Mouse (Mus musculus) monocyte, adult 5-6 weeks (primary cell): Measurements from ENCODE around the gene Kcng3. TPM values are rescaled to one million over a fixed set of nuclear protein-coding genes. Genes with fewer than 3 reads are reported as not detected.
A peak's percentile ranks its signal among the peaks of the same experiment; 100 is the strongest.

Experiments
- ATAC-seq: fragments of 153-309, 156-312 bp; replicated peaks from 2 replicates; pipeline ENCODE4 v1.8.0; 2017; ENCODE audit warnings: mild to moderate bottlenecking; ENCODE audit not compliant: low TSS enrichment, insufficient number of reproducible peaks, severe bottlenecking, poor library complexity, low FRiP score
- total RNA-seq: library from RNA; stranded (forward); fragments of 200-1000, 200-491, 200-594 nt; gene quantifications from 3 replicates; pipeline ENCODE4 v1.2.3, GENCODE M21; 2017

Kcng3 gene
- total RNA-seq, 1 experiment from 2014 or later: not detected

DNA sequence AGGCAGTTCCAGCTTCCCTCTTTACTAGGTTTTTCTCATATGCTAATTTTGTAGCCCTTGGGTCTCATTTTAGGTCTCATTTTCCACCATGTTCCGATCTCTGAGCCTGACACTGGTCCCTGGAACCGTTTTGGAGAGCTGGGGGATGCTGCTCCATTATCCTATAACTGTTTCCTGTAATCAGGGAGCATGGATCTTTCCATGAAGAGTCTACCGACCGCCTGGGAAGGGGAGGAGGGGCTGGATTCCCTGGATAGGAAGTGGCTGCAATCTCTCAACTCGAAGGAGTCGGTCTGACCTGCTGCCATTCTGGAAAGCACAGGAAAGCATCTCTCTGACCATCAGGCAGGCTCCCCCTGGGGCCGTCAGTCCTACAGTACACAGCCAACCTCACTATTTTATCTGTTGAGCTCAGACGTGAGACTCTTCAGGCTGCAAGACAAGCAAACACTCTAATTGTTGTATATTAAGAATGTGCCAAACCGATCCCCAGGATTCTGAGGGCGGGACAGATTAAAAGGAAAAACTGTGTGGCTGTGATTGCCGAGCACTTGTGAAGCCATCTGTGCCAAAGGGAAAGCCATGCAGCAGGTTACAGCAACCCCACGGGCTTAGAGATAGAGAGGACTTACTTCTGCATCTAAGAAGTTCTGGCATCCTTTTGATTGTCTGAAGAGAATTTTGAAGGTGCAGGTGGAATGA is 67.4 kb downstream of the Kcng3 start:
- ATAC-seq: no peak

DNA sequence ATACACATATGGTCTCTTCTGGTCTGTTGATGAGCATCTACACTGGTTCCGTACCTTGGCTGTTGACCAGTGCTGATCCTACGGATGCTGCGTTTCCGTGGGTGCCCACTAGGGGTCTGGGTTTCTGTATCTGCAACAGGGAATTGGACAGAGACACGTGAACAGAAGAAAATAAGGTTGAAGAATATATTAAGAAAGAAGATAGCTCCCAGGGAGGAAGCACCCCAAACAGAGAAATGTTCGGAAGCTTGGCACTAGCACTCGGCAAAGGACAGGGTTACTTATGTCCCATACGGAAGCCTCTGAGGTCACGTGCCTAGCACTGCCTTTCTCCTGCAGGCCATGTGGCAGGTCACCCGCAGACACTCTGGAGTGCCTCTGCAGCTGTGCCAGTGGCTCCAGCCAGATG is 68.0 kb downstream of the Kcng3 start:
- ATAC-seq: peak; percentile 56

DNA sequence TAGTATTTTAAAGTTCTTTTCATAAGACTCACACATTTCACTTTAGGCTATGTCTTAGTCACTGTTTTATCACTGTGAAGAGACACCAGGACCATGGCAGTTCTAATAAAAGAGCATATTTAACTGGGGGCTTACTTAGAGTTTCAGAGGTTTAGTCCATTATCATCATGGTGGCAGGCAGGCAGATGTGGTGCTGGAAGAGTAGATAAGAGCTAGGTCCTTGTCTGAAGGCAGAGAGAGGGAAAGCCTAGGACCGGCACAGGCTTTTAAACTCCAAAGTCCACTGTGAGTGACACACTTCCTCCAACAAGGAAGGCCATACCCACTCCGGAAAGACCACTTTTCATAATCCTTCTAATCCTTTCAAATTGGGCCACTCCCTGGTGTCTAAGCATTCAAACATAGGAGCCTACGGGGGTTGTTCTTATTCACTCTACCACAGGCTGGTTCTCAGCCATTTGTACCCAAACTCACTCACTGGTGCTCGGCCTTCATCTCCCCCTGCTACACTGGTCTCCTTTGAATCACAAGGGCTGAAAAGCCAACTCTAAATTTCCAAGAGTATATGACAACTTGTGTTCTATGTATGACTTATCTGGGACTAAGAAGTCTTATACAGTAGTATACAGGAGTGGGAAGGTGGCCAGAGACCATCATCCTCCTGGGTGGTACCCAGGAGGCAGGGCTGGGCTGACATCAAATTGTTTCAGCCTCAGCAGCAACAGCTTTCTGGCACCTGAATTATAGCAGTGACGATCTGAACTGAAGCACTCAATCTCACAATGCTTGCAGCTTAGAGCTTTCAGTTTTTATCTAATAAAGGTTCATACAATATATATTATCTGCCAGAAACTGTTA is 69.3 kb downstream of the Kcng3 start:
- ATAC-seq: no peak

DNA sequence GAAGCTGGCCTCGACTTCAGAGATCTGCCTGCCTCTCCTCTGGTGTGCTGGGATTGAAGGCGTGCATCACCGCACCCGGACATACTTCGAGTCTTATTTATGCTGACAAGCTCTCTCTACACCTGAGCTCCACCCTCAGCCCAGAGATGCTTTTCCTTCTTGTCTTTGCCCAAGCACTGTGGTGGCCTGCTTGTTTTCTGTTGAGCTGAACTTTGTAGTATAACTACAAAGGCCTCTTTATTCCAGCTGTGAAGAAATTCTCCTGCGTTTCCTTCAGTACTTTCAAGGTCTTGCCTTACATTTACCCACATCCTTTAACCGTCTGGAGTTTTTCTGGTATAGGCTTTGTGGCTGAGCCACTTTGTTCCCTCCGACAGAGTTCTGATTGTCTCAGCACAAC is 72.6 kb downstream of the Kcng3 start:
- ATAC-seq: no peak

DNA sequence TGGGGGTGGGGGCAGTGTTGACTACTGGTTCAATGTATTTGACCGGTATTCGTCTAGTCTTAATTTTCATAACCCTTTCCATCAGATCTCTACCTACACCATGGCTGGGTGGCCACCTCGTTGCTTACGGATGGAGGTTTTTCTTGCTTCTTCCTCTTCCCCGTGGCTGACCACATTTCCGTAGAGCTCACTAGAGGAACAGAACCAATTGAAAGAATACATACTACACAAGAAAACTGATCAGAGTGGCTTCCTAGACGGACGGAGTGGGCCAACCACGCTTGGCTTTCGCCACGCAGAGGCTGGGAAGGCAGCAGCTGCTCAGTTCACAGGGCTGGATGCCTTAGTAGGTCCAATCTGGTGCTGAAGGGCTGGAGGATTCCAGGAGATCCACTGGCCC is 75.9 kb downstream of the Kcng3 start:
- no peak for ATAC-seq

DNA sequence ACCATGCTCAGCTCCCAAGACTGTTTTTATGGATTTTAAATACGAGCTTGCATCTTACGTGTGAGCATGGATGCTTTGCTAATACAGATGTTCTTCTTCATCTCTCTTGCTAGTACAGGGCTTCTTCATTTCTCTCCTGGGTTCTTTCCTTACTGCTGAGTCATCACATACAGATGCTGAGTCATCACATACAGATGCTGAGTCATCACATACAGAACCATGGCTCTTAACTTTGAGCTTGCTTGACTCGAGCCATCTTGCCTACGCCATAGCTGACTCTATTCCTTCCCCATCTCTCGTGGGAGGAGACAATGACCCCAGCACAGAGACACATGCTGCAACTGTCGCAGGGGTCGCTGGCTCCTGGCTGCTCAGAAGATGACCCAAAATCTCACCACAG is 76.7 kb downstream of the Kcng3 start:
- no peak for ATAC-seq

DNA sequence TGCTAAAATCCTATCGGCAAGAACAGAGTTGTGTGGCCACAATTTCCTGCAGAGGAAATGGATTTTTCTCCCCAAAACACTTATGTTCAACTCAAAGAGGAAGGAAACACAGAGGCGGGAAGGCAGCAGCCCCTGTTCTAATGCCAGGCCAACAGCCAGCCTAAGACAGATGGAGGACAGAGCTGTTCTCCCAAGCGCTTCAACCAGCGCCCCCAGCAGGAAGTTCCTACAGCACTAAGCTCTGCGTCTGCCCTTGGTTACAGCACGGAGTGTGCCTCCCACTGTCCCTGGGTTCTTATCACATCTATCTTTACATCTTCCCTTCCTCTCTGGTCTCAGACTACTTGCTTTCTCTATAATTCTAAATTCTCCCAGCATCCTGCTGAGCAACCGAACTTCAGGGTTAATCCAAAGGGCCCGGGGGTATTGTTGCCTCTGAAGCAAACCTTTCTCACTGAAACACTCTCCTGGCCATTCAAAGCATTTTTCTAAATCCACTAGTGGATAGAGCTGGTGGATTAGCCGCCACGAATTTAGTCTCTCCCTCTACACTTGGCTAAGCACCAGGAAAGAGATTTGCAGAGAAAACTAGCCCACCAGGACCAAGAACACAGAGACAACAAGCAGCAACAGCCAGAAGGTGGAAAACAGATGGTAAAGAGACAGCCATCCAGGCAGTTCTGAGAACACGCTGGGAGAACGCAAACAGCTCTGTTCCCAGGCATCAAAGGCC is 83.0 kb downstream of the Kcng3 start:
- no peak for ATAC-seq

DNA sequence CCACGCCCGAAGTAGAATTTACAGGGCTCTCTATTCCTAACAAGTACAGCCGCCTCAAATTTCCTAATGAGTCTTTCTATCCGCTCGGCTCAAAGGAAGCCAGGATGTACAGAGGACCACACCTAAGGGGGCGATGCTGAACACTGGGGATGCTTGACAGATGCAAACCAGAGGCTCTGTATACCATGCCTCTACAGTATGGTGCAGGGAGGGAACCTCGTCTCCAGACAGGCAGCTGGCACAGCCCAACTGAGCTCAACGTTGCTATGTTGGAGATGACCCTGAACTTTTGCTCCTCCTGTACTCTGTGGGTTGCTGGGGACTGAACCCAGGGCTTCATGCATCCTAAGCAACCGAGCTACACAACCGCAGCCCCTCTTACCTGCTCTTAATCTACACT is 84.5 kb downstream of the Kcng3 start:
- ATAC-seq: no peak; the same call in 1 of the 2 replicates

DNA sequence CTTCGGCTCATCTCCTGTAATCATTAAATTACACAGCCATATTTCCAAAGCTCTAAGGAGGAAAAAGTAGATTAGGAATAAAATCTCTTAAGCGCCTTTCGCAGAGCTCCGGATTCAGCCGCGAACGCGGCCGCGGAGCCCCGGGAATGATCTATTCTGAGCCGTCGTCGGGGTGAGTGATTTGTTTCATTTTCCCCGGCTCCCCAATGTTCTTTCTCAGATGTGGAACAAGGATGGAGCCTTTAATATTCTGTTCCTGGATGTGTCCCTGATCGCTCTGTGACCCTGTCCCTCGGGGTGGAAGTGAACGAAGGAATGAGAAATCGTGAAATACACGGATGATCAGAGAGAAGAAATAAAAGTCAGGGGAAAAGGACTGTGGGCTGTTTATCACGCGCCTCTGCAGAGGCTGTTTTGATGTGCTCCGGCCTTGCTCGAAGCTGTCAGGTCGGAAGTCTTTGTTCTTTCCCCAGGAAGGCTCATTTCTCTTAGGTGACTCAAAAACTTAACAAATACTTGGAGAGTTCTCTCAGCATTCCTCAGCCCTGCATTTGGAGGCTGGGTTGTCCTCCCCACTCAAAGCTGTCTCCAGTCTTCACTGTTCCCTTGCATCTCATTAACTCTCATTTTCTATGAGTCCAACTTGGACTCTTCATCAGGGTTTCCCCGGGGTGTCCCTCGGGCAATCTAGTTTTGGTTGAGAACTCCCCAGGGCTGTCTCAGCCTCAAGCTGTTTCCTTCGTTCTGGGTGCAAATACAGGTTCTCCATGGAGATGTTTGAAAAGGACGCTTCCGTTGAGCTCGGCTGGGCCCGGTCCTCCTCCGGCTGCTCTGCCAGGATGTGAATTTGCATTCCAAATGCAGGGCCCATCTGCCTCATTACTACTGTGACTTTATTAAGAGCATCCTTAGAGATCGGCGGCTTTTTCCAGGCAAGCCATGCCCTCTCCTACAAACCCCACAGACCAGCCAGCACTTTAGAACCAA is 85.6 kb downstream of the Kcng3 start:
- no peak for ATAC-seq

DNA sequence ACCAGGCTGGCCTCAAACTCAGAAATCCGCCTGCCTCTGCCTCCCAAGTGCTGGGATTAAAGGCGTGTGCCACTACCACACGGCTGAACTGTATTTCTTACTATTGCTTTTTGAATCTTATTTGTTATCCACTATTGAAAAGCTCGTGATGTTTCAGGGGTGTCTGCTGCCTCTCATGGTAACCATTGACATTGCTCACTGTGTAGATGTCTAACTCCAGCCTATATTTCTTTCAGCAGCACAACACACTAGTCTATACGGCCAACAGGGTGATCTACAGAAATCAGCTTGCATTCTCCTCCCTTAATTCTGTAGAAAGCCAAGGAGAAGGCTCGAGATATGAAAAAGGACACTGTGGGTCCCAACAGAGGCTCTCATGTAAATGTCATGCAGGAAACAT is 86.4 kb downstream of the Kcng3 start:
- no peak for ATAC-seq

DNA sequence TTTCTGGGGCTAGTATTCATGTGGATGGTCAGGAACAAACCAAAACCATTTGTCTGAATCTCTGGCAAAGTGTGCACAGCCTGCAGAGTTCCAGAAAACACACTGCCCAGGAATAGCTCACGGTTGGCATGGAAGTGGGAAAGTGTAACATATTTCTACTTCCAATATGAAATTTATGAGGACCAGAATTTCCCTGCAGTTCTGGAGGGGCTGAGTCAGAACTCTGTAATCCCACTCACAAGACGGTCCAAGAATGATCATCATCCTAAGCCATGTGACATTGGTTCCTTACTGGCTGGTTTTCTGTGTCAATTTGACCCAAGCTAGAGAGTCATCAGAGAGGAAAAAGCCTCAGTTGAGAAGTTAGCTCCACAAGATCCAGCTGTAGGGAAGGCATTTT is 89.3 kb downstream of the Kcng3 start:
- no peak for ATAC-seq

DNA sequence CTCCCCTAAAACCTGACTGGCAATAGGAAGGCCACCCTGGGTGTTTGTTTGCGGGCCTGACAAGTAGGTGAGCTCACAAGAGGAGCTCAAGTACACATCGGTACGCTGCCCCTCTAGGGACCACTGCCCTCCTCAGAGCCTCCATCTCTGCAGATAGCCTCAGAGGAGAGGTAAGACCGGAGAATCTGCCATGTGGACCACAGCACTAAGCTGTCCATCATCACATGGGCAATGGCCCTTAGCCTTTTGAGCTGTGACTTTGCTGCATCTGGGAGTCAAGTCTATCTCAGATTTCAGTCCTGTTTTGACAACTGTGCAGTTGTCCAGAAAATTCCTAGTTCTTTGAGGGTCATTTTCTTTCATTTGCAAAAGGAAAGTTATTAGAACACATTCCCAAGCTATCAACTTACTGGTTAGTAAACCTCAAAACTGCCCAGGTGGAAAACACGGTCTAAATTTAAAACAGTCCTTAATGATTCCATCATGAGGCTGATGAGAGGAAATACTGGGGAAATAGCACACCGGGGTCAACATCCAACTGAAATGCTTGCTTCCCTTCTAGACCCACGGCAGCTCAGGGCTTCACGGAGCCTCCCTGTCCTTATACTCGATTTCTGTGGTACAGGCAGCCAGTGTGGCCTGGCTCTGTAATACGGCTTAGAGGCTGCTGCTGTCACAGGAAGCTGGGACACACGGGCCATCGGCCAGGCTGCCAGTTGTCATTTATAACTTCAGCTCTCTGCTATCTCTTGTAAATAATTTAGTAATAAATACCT is 92.2 kb downstream of the Kcng3 start:
- ATAC-seq: no peak

DNA sequence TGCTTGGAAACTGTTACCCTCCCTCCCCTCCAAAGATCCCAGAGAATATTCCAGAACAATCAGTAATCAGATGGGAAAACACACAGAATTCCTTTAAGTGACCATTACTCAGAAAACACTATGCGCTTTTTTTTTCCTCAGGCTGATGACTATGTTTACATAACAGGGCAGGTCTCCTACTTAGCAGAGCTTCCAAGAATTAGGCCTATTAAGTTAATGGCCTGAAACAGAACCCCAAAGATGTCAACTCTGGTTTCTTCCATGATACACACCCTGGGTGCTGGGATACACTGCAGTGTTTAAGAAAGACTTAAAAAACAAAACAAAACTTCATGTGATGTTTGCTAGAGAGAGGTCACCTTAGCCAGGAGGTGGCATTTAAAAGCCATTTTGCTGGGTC is 93.0 kb downstream of the Kcng3 start:
- ATAC-seq: no peak

DNA sequence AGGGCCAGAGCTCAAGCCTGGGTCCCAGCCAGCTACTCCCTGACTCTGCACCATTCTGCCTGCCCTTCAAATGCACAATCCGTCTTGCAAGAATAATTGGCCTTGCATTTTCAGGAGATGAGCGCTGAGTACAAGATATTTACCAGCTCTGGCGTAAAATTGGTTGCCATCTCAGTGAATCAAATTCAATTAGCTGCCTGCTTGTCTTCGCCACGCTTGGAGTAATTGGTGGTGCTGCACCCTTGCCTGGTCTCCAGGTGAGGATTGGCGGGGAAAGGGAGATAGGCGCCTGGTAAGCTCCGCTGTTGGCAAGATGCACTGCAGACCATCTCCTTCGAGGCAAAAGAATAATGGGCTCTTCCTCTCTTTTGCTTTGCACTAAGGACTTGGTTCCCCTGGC is 93.6 kb downstream of the Kcng3 start:
- ATAC-seq: no peak
